Mouse (Mus musculus): Measurements from ENCODE around the gene Hcfc1r1.

The Hcfc1r1 gene

GRCm38 (mm10) chr17:23683226-23683625, 9.8 kb downstream of the Hcfc1r1 start:
- no peak for TF ChIP-seq GATA4 (IDR thresholded peaks at IDR 0.05; ENCODE audit: insufficient replicate concordance, low read length)

- no peak for TF ChIP-seq GATA4 (IDR thresholded peaks at IDR 0.05; ENCODE audit: insufficient replicate concordance, low read length)
Measured at GRCm38 (mm10) chr17:23683856-23684672, 10.7 kb downstream of the Hcfc1r1 start, which contains the start of gene Cldn9. Gene Cldn9, minus strand, starts transcription at chr17:23684026.

- TF ChIP-seq GATA4 (IDR thresholded peaks at IDR 0.05; ENCODE audit: insufficient replicate concordance, low read length): no peak
Measured at GRCm38 (mm10) chr17:23694491-23694890, 21.1 kb downstream of the Hcfc1r1 start.

- no peak for TF ChIP-seq GATA4 (IDR thresholded peaks at IDR 0.05; ENCODE audit: insufficient replicate concordance, low read length)
Measured at GRCm38 (mm10) chr17:23695801-23696200, 22.4 kb downstream of the Hcfc1r1 start.

- TF ChIP-seq GATA4 (IDR thresholded peaks at IDR 0.05; ENCODE audit: insufficient replicate concordance, low read length): no peak
Measured at GRCm38 (mm10) chr17:23699131-23700077, 26.0 kb downstream of the Hcfc1r1 start.

- no peak for TF ChIP-seq GATA4 (IDR thresholded peaks at IDR 0.05; ENCODE audit: insufficient replicate concordance, low read length)
Measured at GRCm38 (mm10) chr17:23700079-23700478, 26.7 kb downstream of the Hcfc1r1 start.

GRCm38 (mm10) chr17:23703301-23703700, 29.9 kb downstream of the Hcfc1r1 start:
- TF ChIP-seq GATA4 (IDR thresholded peaks at IDR 0.05; ENCODE audit: insufficient replicate concordance, low read length): no peak

- no peak for TF ChIP-seq GATA4 (IDR thresholded peaks at IDR 0.05; ENCODE audit: insufficient replicate concordance, low read length)
Measured at GRCm38 (mm10) chr17:23704741-23705140, 31.3 kb downstream of the Hcfc1r1 start.

GRCm38 (mm10) chr17:23705525-23706104, 32.2 kb downstream of the Hcfc1r1 start:
- TF ChIP-seq GATA4 (IDR thresholded peaks at IDR 0.05; ENCODE audit: insufficient replicate concordance, low read length): no peak

GRCm38 (mm10) chr17:23706212-23706611, 32.8 kb downstream of the Hcfc1r1 start:
- no peak; the same call in 1 of the 2 replicates for TF ChIP-seq GATA4 (IDR thresholded peaks at IDR 0.05; ENCODE audit: insufficient replicate concordance, low read length)

GRCm38 (mm10) chr17:23717003-23717402, 43.6 kb downstream of the Hcfc1r1 start:
- no peak for TF ChIP-seq GATA4 (IDR thresholded peaks at IDR 0.05; ENCODE audit: insufficient replicate concordance, low read length)

- TF ChIP-seq GATA4 (IDR thresholded peaks at IDR 0.05; ENCODE audit: insufficient replicate concordance, low read length): no peak
Measured at GRCm38 (mm10) chr17:23719455-23719854, 46.1 kb downstream of the Hcfc1r1 start.

GRCm38 (mm10) chr17:23721886-23722285, 48.5 kb downstream of the Hcfc1r1 start:
- no peak for TF ChIP-seq GATA4 (IDR thresholded peaks at IDR 0.05; ENCODE audit: insufficient replicate concordance, low read length)

- no peak for TF ChIP-seq GATA4 (IDR thresholded peaks at IDR 0.05; ENCODE audit: insufficient replicate concordance, low read length)
Measured at GRCm38 (mm10) chr17:23722376-23723125, 49.2 kb downstream of the Hcfc1r1 start, which contains the start of gene 1520401A03Rik. Gene 1520401A03Rik, minus strand, starts transcription at chr17:23722783.

Measured in liver, adult (tissue).